Mouse (Mus musculus): ENCODE data around the gene Dync1li1. TPM values are rescaled to one million over a fixed set of nuclear protein-coding genes. Genes with fewer than 3 reads are reported as not detected.

The Dync1li1 gene
- 85.1 and 88.4 TPM in 2 replicates for polyA plus RNA-seq (2012; rRNA removed)

DNA sequence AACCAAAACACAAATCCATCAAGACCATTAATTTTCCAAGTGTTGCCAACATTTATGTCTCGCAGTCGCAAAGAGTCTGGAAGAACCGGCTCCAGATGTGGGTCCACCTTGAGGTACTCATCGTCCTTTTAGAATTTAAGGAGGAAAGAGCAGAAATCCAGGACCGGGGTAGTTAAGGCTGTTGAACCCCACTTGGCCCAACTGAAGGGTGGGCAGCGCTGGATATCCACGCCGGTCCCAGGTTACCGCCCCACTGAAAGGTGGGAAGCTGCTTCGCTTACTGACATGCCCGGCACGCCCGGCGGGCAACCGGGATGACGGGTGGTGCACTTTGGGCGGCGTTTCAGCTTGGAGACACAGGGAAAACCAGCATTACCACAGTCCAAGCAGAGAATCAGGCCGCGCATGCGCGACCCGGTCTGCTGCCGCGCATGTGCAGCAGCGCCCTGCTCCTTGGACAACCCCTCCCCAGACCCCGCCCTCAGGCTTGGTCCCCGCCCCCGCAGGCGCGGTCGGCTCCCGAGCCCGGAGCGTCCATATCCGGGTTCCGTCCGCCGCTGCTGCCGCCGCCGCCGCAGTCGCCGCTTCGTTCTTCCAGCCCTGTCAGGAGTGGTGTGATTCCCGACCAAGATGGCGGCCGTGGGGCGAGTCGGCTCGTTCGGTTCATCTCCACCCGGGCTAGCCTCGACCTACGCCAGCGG is at the start of gene Dync1li1:
TSS of gene Dync1li1 (plus strand) at position 539 of the 701 bp plus-strand sequence.

DNA sequence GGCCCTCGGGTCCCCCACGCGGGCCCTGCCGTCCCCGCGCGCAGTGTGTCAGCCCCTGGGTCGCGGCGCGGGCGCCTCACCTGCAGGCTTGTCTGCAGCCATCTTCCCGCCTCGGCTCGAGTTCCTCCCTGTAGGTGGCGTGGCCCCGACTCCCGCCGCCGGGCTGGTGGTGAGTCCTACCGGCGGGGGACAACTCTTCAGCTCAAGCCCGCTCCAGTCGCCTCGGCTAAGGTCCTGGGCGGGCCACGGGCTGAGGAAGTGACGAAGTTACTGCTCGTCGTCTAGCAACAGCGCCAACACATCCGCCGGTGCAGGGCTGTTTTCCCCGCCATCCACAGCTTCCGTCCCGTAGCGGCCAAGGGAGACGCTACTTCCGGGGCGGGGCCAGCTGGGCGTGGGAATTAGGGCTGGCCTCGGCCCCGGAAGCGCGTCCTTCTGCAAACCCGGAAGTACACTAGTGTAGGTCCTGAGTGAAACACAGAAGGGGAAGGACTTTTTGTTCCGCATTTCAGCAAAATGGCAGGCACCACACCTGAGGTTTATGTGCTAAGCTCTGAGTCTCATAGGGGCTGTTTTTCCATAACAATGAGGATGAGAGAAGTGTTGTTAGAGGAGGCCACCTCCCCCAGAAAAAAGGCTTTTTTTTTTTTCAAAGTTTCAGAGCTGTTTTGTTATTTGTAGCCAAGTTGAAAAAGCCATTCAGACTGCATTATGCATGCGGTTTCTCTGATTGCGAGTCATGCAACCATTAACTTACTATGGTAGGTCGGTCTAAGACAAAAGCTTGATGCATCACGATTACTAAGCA is 48.5 kb upstream of the Dync1li1 start, which contains the start of gene Cnot10:
TSS of gene Cnot10 (minus strand) at position 346 of the 808 bp plus-strand sequence.

DNA sequence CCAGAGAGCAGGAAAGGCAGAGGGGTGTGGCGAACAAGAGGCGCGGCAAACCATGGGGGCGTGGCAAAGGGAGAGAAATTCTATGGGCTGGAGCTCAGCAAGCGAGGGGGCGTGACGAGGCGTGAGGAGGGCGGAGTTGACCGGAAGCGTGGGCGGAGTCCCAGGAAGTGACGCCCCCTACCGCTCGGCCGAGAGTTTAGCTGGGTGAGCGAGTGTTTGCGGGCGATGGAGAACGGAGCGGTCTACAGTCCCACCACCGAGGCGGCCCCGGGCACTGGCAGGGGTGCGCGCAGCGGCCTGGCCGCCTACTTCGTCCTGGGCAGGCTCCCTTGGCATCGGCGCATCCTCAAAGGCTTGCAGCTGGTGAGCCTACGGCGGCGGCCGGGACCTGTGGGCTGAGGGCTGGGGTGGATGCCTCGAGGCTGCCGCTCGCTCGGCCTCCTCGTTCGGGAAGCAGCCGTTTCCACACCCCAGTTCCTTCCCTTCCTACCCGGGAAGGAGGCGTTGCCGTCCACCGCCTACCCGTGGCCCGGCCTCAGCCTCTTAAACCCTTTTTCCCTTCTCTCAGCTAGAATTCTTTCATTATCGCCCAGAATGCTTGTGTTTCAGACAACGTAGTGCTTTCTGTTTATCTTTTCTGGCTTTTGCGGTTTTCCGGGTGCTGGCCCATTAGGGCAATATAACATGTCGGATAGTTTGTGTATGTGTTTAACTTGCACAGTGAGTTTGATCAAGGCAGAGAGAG is 42.6 kb downstream of the Dync1li1 start, which contains the start of gene Cmtm6:
TSS of gene Cmtm6 (plus strand) at position 106 of the 745 bp plus-strand sequence.

Other genes with a start within 250 kb of the Dync1li1 start
- not detected in 2 replicates for gene Ccr4, start 183.9 kb upstream of the Dync1li1 start, polyA plus RNA-seq (2012; rRNA removed)
- not detected in 2 replicates for gene C130032M10Rik, start 173.1 kb upstream of the Dync1li1 start, polyA plus RNA-seq (2012; rRNA removed)
- gene Trim71, start 124.4 kb upstream of the Dync1li1 start, polyA plus RNA-seq (2012; rRNA removed) = 0.08 TPM in 2 replicates
- gene Cnot10, start 48.6 kb upstream of the Dync1li1 start, polyA plus RNA-seq (2012; rRNA removed) = 70.1 and 70.4 TPM in 2 replicates
- 14.5 and 14.8 TPM in 2 replicates for gene Cmtm6, start 42.3 kb downstream of the Dync1li1 start, polyA plus RNA-seq (2012; rRNA removed)
- 8.6 and 10.5 TPM in 2 replicates for gene Cmtm7, start 93.1 kb downstream of the Dync1li1 start, polyA plus RNA-seq (2012; rRNA removed)
- gene Cmtm8, start 155.4 kb downstream of the Dync1li1 start, polyA plus RNA-seq (2012; rRNA removed) = 4.6 TPM in 2 replicates
- 50.9 and 53.1 TPM in 2 replicates for gene Gpd1l, start 245.2 kb downstream of the Dync1li1 start, polyA plus RNA-seq (2012; rRNA removed)